Mouse (Mus musculus): ENCODE results near the gene Kif1a.
"Not testable (repeated sequence)": the region's sequence is repeated elsewhere in the genome, so short reads cannot be mapped to it uniquely, and the experiment has no call there.

Gene Kif1a

DNA sequence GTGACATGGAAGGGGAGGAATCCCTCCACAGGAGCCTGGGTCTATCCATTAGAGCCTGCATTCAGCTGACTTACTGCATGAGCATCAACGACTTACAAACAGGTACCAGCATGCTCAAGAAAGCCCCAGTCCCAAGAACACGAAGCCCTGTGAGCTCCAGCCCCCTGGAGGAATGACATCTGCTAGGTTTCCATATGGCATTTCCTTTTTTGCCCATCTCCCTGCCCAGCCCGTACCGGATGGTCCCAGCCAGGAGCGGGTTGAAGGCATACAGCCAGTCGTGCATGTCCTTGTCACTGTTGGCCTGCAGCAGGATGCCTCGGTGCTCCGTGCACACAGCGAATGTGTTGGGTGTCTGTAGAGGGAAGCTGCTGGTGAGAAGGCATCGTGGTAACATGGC is 83.0 kb downstream of the Kif1a start:
- no peak for DNase-seq

DNA sequence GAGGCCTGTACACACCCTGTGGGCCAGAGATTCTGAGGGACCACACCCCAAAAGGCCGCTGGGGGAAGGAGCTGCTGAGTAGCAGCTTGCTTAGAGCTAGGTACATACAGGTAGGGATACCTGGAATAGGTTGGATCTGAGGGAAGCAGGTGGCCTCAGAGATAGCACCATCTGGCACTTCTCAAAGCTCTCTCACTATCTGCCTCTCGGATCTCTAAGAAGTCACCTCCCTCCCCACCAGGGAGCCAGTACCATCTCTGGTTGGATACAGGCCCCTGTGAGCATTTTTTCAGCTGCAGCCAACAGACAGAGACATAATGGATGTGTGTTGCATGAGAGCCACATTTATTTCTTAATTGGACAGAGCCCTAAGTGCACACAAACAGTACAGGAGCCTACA is 86.6 kb downstream of the Kif1a start:
- no peak for DNase-seq

- DNase-seq = peak; percentile 83
These were observed 87.3 kb downstream of the Kif1a start for GRCm38 (mm10) chr1:93014460-93014859.

- DNase-seq = no peak
These were observed 88.4 kb downstream of the Kif1a start for GRCm38 (mm10) chr1:93013367-93013766.

DNA sequence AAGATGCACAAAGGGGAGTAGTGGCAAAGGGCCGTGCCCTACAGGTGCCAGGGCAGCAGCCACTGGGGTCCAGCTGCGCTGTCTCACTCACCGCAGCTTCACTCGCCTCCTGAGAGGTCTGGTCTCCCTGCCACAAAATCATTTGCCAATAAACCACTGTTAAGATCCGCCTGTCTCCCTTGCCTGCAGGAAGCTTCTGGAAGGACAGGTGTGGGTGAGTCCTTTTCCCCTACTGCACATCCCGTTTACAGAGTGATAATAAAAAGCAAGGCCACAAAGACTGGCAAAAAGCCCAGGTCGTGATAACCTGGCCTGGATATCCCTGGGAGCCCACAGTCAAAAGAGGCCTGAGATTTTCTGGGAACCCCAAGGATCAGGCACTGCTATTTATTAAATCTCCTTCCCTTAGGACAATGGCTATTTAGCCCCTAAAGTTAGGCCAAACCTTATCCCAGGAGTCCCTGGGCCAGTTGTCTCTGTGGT is 89.6 kb downstream of the Kif1a start:
- no peak for DNase-seq

DNA sequence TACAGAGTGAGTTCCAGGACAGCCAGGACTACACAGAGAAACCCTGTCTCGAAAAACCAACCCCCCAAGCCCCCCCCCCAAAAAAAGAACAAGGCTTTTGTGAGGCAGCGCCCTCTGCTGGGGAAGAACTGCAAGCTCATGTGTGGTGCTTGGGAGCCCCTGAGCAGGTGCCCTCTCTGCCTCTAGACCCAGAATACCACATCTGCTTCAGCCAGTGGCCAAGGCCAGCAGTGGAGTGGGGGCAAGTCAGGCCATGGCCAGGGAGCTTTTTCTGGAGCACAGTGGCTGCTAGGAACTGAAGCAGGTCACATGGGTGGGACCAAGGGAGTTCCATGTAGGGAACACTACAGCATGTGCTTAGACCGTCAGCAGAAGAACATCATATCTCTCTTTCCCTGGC is 91.0 kb downstream of the Kif1a start:
- peak; percentile 67 for DNase-seq

DNA sequence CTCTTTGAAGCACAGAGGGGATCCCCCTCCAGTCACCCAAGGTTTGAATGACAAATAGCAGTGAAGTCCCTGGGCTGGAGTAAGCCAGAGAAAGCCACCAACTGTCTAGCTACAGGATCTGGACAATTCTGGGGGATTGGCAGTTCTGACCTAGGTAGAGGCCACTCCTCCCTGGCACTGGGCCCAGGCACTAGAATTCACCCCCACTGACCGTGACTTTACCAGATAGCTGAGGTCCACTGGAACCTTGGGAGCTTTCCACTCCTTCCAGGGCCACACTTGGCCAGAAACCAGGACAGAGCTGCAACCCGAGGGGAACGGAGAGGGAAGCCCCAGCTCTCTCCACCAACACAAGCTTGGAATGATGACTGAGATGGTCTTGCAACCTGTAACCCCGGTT is 92.6 kb downstream of the Kif1a start:
- DNase-seq = peak; percentile 30

- DNase-seq = no peak
These were observed 95.7 kb downstream of the Kif1a start, which contains the start of gene Aqp12 for GRCm38 (mm10) chr1:93006061-93006460. Aqp12 (plus strand) TSS chr1:93006334.

DNA sequence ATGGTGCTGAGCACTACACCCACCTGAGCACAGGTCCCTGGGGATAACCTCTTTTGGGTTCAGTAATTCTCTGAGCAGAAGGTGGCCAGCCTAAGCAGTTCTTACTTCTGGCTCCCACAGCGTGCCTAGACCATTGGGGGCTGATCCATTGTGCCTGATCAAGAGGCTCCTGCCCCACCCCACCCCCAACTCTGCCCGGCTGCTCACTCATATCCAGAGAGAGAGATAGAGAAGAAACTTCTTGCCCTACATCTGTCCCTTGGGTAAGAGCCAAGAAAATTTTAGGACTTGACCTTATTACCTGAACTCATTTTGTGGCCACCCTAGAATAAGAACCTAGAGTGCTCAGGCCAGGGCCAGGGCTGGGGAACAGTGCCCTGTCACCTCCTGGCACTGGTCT is 108.9 kb downstream of the Kif1a start:
- DNase-seq = no peak

DNA sequence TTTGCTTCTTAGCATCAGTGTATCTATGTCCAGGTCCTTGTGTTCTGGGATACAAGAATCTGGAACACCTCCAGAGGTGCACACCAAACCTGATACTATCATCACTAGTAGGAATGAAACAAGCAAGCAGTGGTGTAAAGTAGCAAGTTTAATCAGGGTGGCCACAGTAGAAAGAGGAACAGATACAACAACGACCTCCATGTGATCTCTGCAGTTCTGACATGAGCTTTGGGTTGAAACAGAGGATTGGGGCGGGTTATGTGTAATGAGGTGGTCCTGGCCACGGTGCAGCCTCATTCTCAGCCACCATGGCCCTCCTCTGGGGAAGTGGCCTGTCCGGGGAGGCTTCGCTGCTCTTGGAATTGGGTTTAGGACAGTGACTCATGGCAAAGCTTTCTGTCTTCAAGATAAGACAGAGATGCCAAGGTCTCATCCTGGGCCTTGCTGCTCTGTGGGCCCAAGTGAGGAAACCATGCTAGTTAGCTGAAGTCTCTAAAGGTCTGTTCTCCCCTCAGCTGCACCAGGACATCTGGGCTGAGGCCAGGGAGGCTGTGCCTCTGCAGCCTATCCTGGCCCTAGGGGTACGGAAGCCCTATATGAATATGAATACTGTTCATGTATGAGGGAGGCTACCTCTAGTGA is 109.4 kb downstream of the Kif1a start:
- DNase-seq = no peak

DNA sequence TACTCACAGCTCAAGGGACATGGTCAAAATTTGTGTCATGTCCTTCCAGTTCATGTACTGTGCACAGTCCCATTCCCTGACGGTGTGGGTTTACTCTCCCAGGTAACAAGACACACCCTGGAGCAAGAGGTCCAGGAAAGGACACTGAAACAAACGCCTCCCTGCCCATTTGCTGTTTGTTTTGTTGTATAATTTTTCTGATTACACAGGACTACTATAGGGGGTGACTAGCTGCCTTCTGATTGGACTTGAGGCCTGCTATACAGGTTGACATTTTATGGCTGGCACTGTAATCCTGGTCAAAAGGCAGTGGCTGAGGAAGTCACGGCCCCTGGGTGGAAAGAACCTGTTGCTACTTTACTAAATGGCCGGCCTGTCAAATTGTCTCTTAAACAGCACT is 111.9 kb downstream of the Kif1a start:
- no peak for DNase-seq

- DNase-seq = no peak
These were observed 112.9 kb downstream of the Kif1a start for GRCm38 (mm10) chr1:92988894-92989293.

DNA sequence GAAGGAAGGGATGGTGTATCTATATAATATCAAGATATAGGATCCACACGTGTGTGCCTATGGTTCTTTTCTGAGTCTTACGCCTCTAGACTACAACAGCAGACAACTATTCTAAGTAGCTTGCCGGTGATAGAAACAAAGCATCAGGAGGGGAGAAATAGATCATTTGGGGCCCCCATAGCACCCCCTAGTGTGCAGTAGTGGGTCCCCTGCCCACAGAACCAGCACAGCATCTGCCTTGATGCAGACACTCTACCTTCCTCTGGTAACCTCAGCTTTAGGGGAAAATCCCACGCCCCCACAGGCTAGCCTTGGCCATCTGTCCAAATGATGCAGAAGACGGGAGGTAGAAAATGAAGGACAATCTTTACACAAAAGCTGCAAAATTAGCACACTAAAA is 116.8 kb downstream of the Kif1a start:
- DNase-seq = no peak

DNA sequence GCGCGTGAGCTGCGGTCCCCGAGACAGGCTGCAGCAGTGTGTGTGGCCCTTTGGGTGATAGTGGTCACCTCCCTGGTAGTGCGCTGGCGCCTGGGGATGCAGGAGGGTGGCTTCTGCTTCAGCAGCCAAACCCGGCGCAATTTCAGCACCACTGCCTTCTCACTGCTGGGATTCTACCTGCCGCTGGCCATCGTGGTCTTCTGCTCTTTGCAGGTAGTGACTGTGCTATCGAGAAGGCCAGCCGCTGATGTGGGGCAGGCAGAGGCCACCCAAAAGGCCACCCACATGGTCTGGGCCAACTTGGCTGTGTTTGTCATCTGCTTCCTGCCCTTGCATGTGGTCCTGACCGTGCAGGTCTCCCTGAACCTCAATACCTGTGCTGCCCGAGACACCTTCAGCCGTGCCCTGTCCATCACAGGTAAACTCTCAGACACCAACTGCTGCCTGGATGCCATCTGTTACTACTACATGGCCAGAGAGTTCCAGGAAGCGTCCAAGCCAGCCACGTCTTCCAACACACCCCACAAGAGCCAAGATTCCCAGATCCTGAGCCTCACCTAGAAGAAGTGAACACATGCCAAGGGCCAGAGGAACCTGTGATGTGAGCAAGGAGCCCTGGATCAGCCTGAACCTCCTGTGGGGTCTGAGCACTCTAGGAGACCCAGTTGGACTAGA is 118.7 kb downstream of the Kif1a start:
- no peak for DNase-seq

GRCm38 (mm10) chr1:92981056-92981845 is 120.5 kb downstream of the Kif1a start:
- no peak for DNase-seq

DNA sequence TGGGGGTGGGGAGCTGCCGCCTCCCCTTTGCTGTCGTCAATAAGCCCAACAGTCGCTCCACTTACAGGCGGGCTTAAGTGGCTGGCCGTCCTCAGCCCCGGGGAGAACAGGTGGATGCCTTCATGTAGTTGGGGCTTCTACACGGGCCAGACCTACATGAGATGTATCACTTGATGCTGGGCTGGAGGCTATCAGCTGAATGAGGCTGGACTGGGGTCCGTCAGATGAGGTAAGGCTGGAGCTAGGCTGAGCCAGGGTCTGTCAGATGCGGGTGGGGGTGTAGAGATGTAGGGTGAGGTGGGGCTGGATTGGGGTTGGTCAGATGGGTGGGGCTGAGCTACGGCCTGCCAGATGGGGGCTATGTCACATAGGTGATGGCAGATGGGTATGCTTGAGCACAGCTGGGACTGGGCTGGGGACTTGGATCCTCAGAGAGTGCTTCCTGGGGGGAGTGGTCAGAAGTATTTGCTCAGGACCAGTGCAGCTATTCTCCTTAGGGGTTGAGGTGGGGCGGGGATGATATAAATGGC is 122.6 kb downstream of the Kif1a start:
- peak; percentile 18 for DNase-seq

GRCm38 (mm10) chr1:92978645-92979044 is 123.1 kb downstream of the Kif1a start:
- DNase-seq = no peak

GRCm38 (mm10) chr1:92976141-92976566 is 125.6 kb downstream of the Kif1a start:
- peak; percentile 56 for DNase-seq

DNA sequence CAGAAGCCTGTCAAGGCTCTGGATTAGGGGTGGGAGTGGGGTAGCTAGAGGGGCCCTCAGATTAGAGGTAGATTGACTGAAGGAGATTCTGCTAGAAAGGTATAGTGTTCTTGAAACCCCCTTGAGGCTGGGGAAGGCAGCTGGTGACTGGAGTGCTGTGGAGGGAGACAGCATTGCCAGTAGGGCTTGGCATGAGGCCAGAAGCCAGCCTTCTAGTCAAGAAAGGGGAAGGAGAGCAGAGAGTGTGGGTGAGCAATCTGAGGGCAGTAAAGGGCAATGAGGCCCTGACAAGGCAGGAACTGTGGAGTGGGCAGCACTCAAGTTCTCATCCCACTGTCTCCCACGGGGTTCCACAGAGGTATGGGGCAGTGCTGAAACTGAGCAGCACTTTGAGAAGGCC is 128.9 kb downstream of the Kif1a start:
- DNase-seq = peak; percentile 41

DNA sequence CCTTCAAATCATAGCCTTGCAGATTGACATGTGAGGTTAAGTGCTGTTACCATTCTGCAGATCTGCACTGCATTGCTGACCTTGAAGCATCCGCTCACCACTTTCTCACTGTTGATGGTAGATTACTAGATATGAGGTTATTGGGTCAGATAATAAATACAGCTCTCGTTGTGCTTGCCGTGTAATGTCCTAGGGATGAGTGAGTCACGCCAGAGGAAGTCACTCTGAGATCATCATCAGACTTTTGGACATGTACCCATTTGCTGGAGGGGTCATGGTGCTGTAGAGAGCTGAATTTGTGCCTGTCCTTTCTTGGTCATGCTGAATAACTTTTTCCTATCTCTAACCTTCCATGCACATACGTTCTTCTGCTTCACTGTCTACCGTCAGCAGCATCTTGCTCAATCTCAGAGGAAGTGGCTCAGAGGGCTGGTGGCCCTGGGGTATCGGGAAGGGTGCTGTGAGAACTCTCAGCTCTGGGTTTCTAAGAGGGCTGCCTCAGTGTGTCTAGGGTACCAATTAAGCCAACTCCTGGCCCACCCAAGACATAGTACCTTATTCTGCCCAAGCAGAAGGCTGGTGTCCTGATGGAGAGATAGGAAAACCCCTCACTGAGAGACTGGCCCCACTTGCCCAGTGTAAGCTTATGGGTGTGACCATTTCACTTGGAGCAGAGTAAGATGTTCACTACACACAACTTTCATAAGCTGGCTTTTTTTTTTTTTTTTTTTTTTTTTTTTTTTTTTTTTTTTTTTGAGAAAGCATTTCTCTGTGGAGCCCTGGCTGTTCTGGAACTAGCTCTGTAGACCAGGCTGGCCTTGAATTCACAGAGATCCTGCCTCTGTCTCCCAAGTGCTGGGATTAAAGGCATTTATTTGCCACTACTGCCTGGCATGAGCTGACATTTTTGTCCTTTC is 129.6 kb downstream of the Kif1a start:
- no peak for DNase-seq

DNA sequence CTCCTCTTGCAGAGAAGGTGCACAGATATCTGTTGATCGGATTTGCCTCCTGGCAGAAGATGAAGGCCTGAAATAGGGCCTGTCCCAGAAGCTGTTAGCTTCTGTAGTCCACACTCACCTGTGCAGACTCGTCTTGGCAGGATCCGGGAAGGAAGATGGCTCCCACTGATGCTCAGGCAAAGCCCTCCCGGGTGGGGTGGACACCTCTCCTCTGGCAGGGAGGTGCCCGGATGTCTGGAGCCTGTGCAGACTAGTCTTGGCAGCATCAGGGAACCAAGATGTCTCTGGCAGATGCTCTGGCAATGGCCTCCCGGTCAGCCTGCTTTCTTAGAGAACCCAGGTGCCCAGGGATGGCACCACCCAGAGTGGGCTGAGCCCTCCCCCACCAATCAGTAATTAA is 131.0 kb downstream of the Kif1a start:
- DNase-seq = not testable (repeated sequence)

All from retina, postnatal 1 day (tissue).